Mouse (Mus musculus) lung, embryonic 14.5 days (tissue): Measurements from ENCODE around the gene Olfr1283. TPM values are rescaled to one million over a fixed set of nuclear protein-coding genes. Genes with fewer than 3 reads are reported as not detected.
"Not testable (repeated sequence)": the region's sequence is repeated elsewhere in the genome, so short reads cannot be mapped to it uniquely, and the experiment has no call there.

Experiments used
- ATAC-seq: fragments of 200-750 bp; cut with Nextera tagmentation; 2 replicates; pipeline ENCODE4 v1.8.0; 2017; ENCODE audit warnings: mild to moderate bottlenecking, moderate TSS enrichment, moderate library complexity; ENCODE audit not compliant: insufficient read depth
- DNase-seq: peaks from one replicate; pipeline ENCODE4 v3.0.0-alpha.2; 2015
- H3K27ac ChIP-seq: fragments of 300-500 bp; sonication (generic); 2 replicates; pipeline ENCODE4 v1.5.1; 2014; ENCODE audit warnings: low read depth, mild to moderate bottlenecking, moderate library complexity
- H3K27me3 ChIP-seq: fragments of 300-500 bp; sonication (generic); 2 replicates; pipeline ENCODE4 v1.6.1; 2014; ENCODE audit warnings: low read length, control low read depth; ENCODE audit not compliant: insufficient read depth
- H3K36me3 ChIP-seq: fragments of 300-500 bp; sonication (generic); 2 replicates; pipeline ENCODE4 v1.6.1; 2014; ENCODE audit warnings: control low read depth; ENCODE audit not compliant: insufficient read depth
- H3K4me1 ChIP-seq: fragments of 300-500 bp; sonication (generic); 2 replicates; pipeline ENCODE4 v1.6.1; 2014; ENCODE audit warnings: antibody characterized with exemption, control low read depth; ENCODE audit not compliant: insufficient read depth
- H3K4me2 ChIP-seq: fragments of 300-500 bp; sonication (generic); 2 replicates; pipeline ENCODE4 v1.6.1; 2014; ENCODE audit warnings: mild to moderate bottlenecking
- H3K4me3 ChIP-seq: fragments of 300-500 bp; sonication (generic); 2 replicates; pipeline ENCODE4 v1.5.1; 2014; ENCODE audit warnings: low read depth, low read length
- H3K9ac ChIP-seq: fragments of 300-500 bp; sonication (generic); 2 replicates; pipeline ENCODE4 v1.6.1; 2014
- H3K9me3 ChIP-seq: fragments of 300-500 bp; sonication (generic); 2 replicates; pipeline ENCODE4 v1.6.1; 2016; ENCODE audit warnings: low read depth, low read length, control low read depth
- CTCF ChIP-seq: IDR thresholded peaks from 2 replicates; pipeline ENCODE4 v1.5.1; 2016; ENCODE audit warnings: antibody characterized with exemption, low read depth
- WGBS: fragments of 180-500 bp; shearing (Covaris S2); extraction: QIAGEN DNeasy Blood & Tissue Kit; methylation state at CpG from one replicate; pipeline ENCODE4 v1.1.7; 2014; 5-methylcytosine and 5-hydroxymethylcytosine counted together
- polyA plus RNA-seq: library from polyadenylated mRNA; unstranded; fragments of >200 nt; fragmentation: Nextera tagmentation; extraction: Ambion mirVana; gene quantifications from 2 replicates; pipeline ENCODE4 v1.2.1, GENCODE M21; 2014

The Olfr1283 gene
- polyA plus RNA-seq, result not detected in 2 replicates

DNA sequence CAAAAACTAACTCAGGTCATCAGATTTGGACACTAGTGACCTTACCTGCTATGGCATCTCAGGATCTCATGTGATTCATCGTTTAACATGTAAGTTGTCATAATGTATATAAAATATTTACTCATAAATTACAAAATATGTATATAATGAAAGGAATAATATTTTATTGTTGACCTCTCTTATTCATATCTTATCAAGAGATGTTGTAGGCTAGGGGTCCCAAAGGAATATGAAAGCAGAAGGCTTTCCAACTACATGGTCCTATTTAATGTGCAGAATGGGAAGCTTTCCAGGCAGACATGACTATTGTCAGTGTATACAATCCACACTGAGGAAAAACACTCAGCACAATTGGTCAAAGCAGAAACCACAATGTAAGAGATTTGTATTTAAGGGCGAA lies at the start of gene Olfr1283:
Gene Olfr1283 (plus strand): TSS at position 301 of the 400 bp plus-strand sequence.
- Histone ChIP-seq H3K4me1 (no peaks in the 10 kb centered on the region), H3K36me3 (no peaks in the 10 kb centered on the region), H3K27ac (no peak within 1 kb of the TSS), H3K4me3 (no peak within 1 kb of the TSS), H3K27me3 (no peaks in the 10 kb centered on the region), H3K9me3 (no peaks in the 10 kb centered on the region), H3K4me2 (no peak within 1 kb of the TSS), H3K9ac (no peak within 1 kb of the TSS)
- DNase-seq (no peak), ATAC-seq (no peak)
- WGBS, result 71% methylated on average over 2 of the region's 2 CpGs
- TF ChIP-seq CTCF, result no peak

DNA sequence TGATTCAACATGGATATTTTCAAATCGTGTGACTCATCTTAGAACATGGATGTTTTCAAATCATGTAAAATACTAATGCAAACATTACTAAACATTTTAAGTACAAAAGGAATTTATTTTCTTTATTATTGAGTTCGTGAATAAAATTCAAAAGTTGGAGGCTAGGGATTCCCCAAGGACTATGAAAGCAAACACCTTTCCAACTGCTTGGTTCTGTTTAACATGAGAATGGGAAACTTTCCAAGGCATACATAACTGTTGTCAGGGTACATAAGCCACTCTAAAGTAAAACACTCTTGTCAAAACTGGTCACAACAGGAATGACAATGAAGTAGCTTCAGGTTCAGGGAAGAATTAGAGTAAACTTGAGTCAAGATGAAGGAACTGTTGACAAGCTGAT lies 40.4 kb upstream of the Olfr1283 start, which contains the start of gene Olfr1281:
Gene Olfr1281 (plus strand): TSS at position 301 of the 400 bp plus-strand sequence.
- no peak for TF ChIP-seq CTCF
- Histone ChIP-seq H3K4me2 (no peak within 1 kb of the TSS), H3K27ac (no peak within 1 kb of the TSS), H3K4me3 (no peak within 1 kb of the TSS), H3K9ac (no peak within 1 kb of the TSS), H3K9me3 (no peaks in the 10 kb centered on the region), H3K36me3 (no peaks in the 10 kb centered on the region), H3K27me3 (no peaks in the 10 kb centered on the region), H3K4me1 (no peaks in the 10 kb centered on the region)
- WGBS, result 64% methylated on average over 2 of the region's 2 CpGs
- DNase-seq (no peak), ATAC-seq (no peak)

DNA sequence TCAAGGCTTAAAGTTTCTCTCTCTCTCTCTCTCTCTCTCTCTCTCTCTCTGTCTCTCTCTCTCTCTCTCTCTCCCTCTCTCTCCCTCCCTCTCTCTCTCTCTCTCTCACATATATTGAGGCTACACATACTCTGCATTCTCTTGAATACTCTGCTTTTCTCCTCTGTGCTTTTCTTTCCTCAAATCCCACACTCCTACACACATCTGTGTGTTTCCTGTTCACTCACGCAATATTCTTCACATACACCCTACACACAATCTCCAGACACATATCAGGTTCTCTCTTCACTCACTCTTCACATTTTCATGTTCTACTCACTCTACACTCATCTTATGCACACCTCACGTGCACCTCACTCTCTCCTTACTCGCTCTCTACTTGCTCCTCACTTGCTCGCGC lies 32.9 kb upstream of the Olfr1283 start:
- H3K9me3 ChIP-seq, H3K27ac ChIP-seq: not testable (repeated sequence)
- 83% methylated on average over 5 of the region's 5 CpGs for WGBS

DNA sequence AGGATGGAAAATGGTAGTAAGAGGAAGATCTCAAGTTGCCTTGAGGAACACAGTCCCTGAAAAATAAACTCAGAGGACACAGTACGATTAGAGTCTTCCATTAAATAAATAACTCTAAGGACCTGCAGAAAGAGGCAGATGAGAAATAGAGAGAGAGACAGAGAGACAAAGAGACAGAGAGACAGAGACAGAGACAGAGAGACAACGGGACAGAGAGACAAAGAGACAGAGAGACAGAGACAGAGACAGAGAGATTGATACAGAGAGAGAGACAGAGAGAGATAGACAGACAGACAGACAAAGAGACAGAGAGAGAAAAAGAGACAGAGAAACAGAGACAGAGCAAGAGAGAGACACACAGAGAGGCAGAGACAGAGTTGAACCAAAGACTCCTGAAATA lies 30.6 kb upstream of the Olfr1283 start, which contains the start of gene Olfr1282:
Gene Olfr1282 (minus strand): TSS at position 101 of the 400 bp plus-strand sequence.
- no peak within 1 kb of the TSS for H3K4me3 ChIP-seq
- whole genome bisulfite sequencing, result 62% methylated on average over 2 of the region's 2 CpGs
- H3K4me1 ChIP-seq, result no peaks in the 10 kb centered on the region
- no peaks in the 10 kb centered on the region for H3K9me3 ChIP-seq
- H3K27me3 ChIP-seq, result no peaks in the 10 kb centered on the region
- ATAC-seq, result no peak
- DNase-seq, result no peak
- no peak within 1 kb of the TSS for H3K27ac ChIP-seq
- no peak for TF ChIP-seq CTCF
- H3K9ac ChIP-seq, result no peak within 1 kb of the TSS
- no peak within 1 kb of the TSS for H3K4me2 ChIP-seq
- H3K36me3 ChIP-seq, result no peaks in the 10 kb centered on the region

More for the DNA sequence above, 32.9 kb upstream of the Olfr1283 start:
- DNase-seq, H3K4me1 ChIP-seq, H3K36me3 ChIP-seq, H3K4me3 ChIP-seq, H3K4me2 ChIP-seq, H3K9ac ChIP-seq, H3K27me3 ChIP-seq, ATAC-seq: not testable (repeated sequence)

DNA sequence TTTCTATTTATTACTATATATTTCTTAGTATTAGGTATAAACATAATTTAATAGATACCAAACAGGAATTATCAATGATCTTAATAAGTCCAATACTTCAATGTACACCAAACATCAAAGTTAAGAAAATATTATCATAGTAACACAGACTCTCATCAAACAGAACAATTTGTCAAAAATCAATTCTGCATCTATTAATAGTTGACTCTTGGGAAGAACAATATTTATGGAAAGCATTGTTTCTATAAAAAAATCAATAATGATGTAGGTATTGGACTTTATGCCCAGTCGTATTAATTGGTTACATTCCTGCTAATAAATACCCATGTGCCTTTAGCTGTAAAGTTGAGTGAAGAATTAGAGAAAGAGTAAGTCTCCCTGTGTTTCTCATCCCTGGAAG lies 8.6 kb downstream of the Olfr1283 start, which contains the start of gene Olfr1284:
Gene Olfr1284 (plus strand): TSS at position 301 of the 400 bp plus-strand sequence.
- no peak within 1 kb of the TSS for H3K4me2 ChIP-seq
- WGBS, result 88% methylated on average over 1 of the region's 1 CpGs
- H3K9ac ChIP-seq, result no peak within 1 kb of the TSS
- ATAC-seq (no peak), DNase-seq (no peak)
- no peaks in the 10 kb centered on the region for H3K4me1 ChIP-seq
- H3K9me3 ChIP-seq, result no peaks in the 10 kb centered on the region
- TF ChIP-seq CTCF, result no peak
- H3K27ac ChIP-seq, result no peak within 1 kb of the TSS
- no peak within 1 kb of the TSS for H3K4me3 ChIP-seq
- H3K27me3 ChIP-seq, result no peaks in the 10 kb centered on the region
- no peaks in the 10 kb centered on the region for H3K36me3 ChIP-seq

Other genes starting within 250 kb of the Olfr1283 start
- gene Gm15130, start 213.9 kb upstream of the Olfr1283 start, polyA plus RNA-seq, result not detected in 2 replicates
- not detected in 2 replicates for gene 4930430A15Rik, start 137.2 kb upstream of the Olfr1283 start, polyA plus RNA-seq
- not detected in 2 replicates for gene Olfr1275, start 131.5 kb upstream of the Olfr1283 start, polyA plus RNA-seq
- gene Olfr1276, start 112.3 kb upstream of the Olfr1283 start, polyA plus RNA-seq, result not detected in 2 replicates
- gene Olfr1277, start 92.7 kb upstream of the Olfr1283 start, polyA plus RNA-seq, result not detected in 2 replicates
- gene Olfr1278, start 76.7 kb upstream of the Olfr1283 start, polyA plus RNA-seq, result not detected in 2 replicates
- gene Olfr1279, start 66.2 kb upstream of the Olfr1283 start, polyA plus RNA-seq, result not detected in 2 replicates
- gene Olfr1280, start 52.8 kb upstream of the Olfr1283 start, polyA plus RNA-seq, result not detected in 2 replicates
- not detected in 2 replicates for gene Olfr1281, start 40.3 kb upstream of the Olfr1283 start, polyA plus RNA-seq
- gene Olfr1282, start 30.7 kb upstream of the Olfr1283 start, polyA plus RNA-seq, result not detected in 2 replicates
- gene Olfr1284, start 8.7 kb downstream of the Olfr1283 start, polyA plus RNA-seq, result not detected in 2 replicates
- gene Olfr1286, start 56.3 kb downstream of the Olfr1283 start, polyA plus RNA-seq, result not detected in 2 replicates
- not detected in 2 replicates for gene Olfr1287, start 82.4 kb downstream of the Olfr1283 start, polyA plus RNA-seq
- gene Olfr1288, start 107.3 kb downstream of the Olfr1283 start, polyA plus RNA-seq, result not detected in 2 replicates
- not detected in 2 replicates for gene Olfr1289, start 114.0 kb downstream of the Olfr1283 start, polyA plus RNA-seq
- gene Olfr1290, start 127.0 kb downstream of the Olfr1283 start, polyA plus RNA-seq, result not detected in 2 replicates
- not detected in 2 replicates for gene Olfr1291-ps1, start 130.4 kb downstream of the Olfr1283 start, polyA plus RNA-seq
- not detected in 2 replicates for gene Olfr1293-ps, start 158.4 kb downstream of the Olfr1283 start, polyA plus RNA-seq
- not detected in 2 replicates for gene Olfr1294, start 173.5 kb downstream of the Olfr1283 start, polyA plus RNA-seq
- gene Olfr1295, start 202.9 kb downstream of the Olfr1283 start, polyA plus RNA-seq, result not detected in 2 replicates